Mouse (Mus musculus): ENCODE results near the gene Irf5.

DNA sequence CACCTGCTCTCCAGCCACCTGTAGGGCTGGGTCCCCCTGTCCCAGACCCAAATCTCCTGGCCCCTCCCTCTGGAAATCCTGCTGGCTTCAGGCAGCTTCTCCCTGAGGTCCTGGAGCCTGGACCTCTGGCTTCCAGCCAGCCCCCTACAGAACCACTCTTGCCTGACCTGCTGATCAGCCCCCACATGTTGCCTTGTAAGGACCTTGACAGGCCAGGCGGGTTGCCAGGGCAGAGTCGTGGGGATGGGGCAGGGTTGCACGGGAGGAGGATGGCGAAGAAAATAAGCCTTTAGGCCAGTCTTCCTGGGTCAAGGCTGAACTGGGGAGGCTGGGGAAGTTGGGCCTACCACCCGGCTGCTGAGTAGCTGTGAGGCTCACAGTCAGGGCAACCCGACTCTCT lies 8.9 kb downstream of the Irf5 start:
- TF ChIP-seq CTCF (IDR thresholded peaks at IDR 0.05; ENCODE audit: extremely low read depth, insufficient read depth, insufficient read length, insufficient replicate concordance) (no peak), POLR2A (IDR thresholded peaks at IDR 0.05; ENCODE audit: low read depth, low read length) (no peak)

Data from spleen, adult 2 months (tissue).